Mouse (Mus musculus): Measurements from ENCODE around the gene Gm1123. TPM values are rescaled to one million over a fixed set of nuclear protein-coding genes. Genes with fewer than 3 reads are reported as not detected.

The Gm1123 gene
- polyA plus RNA-seq (2015; fragmentation: Nextera tagmentation; extraction: Ambion mirVana): 0.13 TPM in 1 of 2 replicates, not detected in the other

DNA sequence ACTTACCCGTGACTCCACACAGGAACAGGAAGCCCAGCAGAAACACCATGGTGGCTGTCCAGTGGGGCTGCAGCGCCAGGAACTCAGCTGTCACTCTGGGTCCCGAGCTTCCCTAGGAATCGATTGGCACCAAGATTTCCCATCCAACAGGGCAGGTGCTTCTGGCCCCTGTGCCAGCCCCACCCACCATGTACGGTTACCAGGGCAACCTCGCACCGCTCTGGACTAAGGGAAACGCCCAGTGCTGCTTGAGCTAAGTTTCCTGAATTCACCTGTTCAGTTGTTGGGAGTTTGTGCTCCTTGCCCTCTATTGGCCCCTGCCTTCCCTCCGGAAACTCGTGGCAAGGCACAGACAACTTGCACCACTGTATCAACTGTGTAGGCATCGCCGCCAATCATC lies at the start of gene Gm1123:
Gene Gm1123 (minus strand): TSS at position 141 of the 400 bp plus-strand sequence.
- no peaks in the 10 kb centered on the region for H3K4me1 ChIP-seq (replicated peaks)
- no peak for ATAC-seq (ENCODE audit: low FRiP score, low read depth)

DNA sequence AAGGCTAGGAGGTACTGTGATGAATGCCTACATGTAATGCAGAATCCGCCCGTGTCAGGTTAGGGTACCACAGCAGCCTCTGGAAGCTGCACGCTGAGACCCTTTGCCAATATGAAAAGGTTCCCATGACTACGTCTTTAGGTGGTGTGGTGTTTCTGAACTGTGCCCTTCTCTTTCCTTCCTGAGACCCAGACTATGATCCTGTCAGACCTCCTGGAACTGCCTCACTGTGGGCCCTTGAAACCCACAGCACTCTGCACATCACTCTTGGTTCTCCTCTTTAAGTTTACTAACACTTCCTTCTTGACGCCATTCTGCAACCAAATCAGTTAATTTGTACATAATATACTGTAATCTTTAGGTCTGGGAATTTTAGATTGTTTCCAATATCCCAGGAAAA lies 46.2 kb upstream of the Gm1123 start:
- Histone ChIP-seq H3K9me3 (no peaks in the 10 kb centered on the region), H3K27ac (replicated peaks) (no peak overlapping the region), H3K9ac (no peak overlapping the region), H3K36me3 (peaks cover 4% of the 10 kb centered on the region; the same call in 1 of the 2 replicates), H3K4me2 (no peak overlapping the region), H3K4me3 (no peak overlapping the region), H3K27me3 (no peaks in the 10 kb centered on the region), H3K4me1 (replicated peaks) (no peaks in the 10 kb centered on the region)
- 94% methylated on average over 5 of the region's 5 CpGs for WGBS
- no peak for ATAC-seq (ENCODE audit: low FRiP score, low read depth)

More for the DNA sequence above, at the start of gene Gm1123:
- no peaks in the 10 kb centered on the region for H3K27me3 ChIP-seq
- no peak within 1 kb of the TSS for H3K4me3 ChIP-seq
- H3K4me2 ChIP-seq: no peak within 1 kb of the TSS
- H3K9me3 ChIP-seq: no peaks in the 10 kb centered on the region
- H3K9ac ChIP-seq: no peak within 1 kb of the TSS
- no peak within 1 kb of the TSS for H3K27ac ChIP-seq (replicated peaks)
- peaks cover 10% of the 10 kb centered on the region; the same call in 1 of the 2 replicates for H3K36me3 ChIP-seq
- WGBS: 83% methylated on average over 12 of the region's 12 CpGs

DNA sequence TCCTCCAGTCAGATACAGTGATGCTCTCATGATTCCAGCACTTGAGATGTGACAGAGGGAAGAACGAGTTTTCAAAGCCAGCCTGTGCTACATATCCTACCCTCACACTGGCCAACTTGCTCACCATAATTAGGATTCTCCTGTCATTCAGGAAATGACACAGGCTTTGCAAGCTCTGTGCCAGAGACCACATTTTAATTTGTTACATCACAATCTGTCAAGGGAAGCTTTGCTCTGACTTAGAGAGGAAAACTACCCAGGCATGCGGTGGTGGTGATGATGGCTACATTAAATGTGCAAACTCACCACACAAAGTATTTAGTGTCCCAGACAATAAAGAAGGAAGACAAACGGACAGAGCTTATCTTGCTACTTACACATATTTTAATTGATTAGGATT lies 45.8 kb upstream of the Gm1123 start:
- no peak overlapping the region for H3K9ac ChIP-seq
- peaks cover 4% of the 10 kb centered on the region; the same call in 1 of the 2 replicates for H3K36me3 ChIP-seq
- H3K4me1 ChIP-seq (replicated peaks): no peaks in the 10 kb centered on the region
- no peaks in the 10 kb centered on the region for H3K9me3 ChIP-seq
- H3K27ac ChIP-seq (replicated peaks): no peak overlapping the region
- H3K27me3 ChIP-seq: no peaks in the 10 kb centered on the region
- ATAC-seq (ENCODE audit: low FRiP score, low read depth): no peak
- 89% methylated on average over 3 of the region's 3 CpGs for WGBS
- H3K4me2 ChIP-seq: no peak overlapping the region
- no peak overlapping the region for H3K4me3 ChIP-seq

DNA sequence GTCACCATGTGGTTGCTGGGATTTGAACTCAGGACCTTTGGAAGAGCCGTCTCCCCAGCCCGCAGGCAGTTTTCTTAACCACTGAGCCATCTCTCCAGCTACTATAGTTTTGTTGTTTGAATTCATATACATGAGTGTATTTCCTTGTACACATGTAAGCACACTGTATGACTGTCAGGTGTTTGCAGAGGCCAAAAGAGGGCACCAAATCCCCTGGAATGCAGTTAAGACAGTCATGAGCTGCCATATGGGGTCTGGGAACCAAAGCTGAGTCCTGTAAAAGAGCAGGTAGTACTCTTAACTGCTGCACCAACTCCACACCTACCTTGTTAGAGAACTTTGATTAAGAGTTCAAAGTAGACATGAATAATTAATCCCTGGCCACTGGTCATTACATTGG lies 45.1 kb upstream of the Gm1123 start:
- 99% methylated on average over 2 of the region's 2 CpGs for WGBS
- Histone ChIP-seq H3K27ac (replicated peaks) (no peak overlapping the region), H3K9ac (no peak overlapping the region), H3K4me1 (replicated peaks) (no peaks in the 10 kb centered on the region), H3K27me3 (no peaks in the 10 kb centered on the region), H3K4me3 (no peak overlapping the region), H3K36me3 (peaks cover 4% of the 10 kb centered on the region; the same call in 1 of the 2 replicates), H3K4me2 (no peak overlapping the region), H3K9me3 (no peaks in the 10 kb centered on the region)
- ATAC-seq (ENCODE audit: low FRiP score, low read depth): no peak

DNA sequence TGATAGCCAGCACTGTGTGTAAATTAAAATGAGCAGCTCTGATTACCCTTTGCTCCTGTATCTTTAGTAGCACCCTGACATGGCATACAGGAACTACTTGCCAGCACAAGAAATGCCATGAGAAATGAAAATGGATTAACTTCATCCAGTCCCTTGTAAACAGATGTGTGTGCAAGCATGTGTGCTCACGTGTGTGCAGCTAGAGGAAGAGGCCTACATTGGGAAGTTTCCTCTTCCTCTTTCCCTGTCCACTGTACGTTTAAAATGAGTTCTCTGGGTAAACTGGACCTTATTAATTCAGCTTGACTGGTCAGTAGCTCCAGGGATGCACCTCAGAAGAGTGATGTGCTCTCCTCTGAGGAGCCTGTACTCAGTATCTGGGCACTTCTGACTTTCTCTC lies 38.9 kb upstream of the Gm1123 start:
- WGBS: 64% methylated on average over 2 of the region's 2 CpGs
- Histone ChIP-seq H3K27me3 (no peaks in the 10 kb centered on the region), H3K9me3 (no peaks in the 10 kb centered on the region), H3K9ac (no peak overlapping the region), H3K4me2 (no peak overlapping the region), H3K36me3 (peaks cover 7% of the 10 kb centered on the region), H3K4me1 (replicated peaks) (no peaks in the 10 kb centered on the region), H3K4me3 (no peak overlapping the region), H3K27ac (replicated peaks) (no peak overlapping the region)
- ATAC-seq (ENCODE audit: low FRiP score, low read depth): no peak

DNA sequence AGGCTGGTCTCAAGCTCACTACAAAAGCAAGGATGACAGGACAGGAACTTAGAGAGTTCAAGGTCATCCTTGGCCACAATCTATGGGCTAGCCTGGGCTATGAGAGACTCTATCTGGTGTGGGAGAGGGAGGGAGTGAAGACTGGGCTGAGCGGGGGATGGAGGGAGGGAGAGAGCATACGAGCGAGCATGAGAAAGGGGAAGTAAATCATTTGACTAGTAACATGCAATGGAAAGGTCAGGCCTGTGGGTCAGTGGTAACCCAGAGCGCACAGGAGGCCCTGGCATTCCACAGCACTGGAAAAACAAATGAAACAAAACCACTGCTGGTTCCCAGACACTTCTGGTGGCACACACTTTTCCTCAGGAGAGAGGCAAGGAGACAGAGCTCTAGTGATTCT lies 37.0 kb upstream of the Gm1123 start:
- Histone ChIP-seq H3K27me3 (no peaks in the 10 kb centered on the region), H3K9ac (no peak overlapping the region), H3K4me2 (no peak overlapping the region), H3K4me3 (no peak overlapping the region), H3K4me1 (replicated peaks) (no peaks in the 10 kb centered on the region), H3K9me3 (no peaks in the 10 kb centered on the region), H3K27ac (replicated peaks) (no peak overlapping the region), H3K36me3 (peaks cover 10% of the 10 kb centered on the region)
- WGBS: 69% methylated on average over 4 of the region's 4 CpGs
- no peak for ATAC-seq (ENCODE audit: low FRiP score, low read depth)

DNA sequence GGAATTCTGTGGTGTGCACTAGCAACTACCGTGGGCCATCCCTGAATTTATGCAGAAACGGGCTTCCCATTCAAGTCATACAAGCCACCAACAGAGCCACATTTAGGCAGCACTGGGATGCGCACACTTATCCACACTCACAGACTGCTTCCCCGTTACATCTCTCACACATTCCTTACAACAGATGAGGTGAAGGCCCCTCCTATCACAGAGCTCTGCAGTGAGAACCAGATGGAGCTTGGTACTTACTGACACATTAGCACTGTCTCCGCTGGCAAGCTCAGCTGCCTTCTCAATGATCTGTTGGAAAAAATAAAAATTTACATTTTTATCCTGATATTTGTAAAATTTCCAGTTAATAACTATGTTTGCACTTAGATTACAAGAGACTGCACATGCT lies 29.8 kb upstream of the Gm1123 start:
- ATAC-seq (ENCODE audit: low FRiP score, low read depth): no peak
- Histone ChIP-seq H3K27ac (replicated peaks) (no peak overlapping the region), H3K4me1 (replicated peaks) (no peaks in the 10 kb centered on the region), H3K27me3 (no peaks in the 10 kb centered on the region), H3K4me2 (no peak overlapping the region), H3K9me3 (no peaks in the 10 kb centered on the region), H3K9ac (no peak overlapping the region), H3K36me3 (peaks cover 15% of the 10 kb centered on the region; the same call in 1 of the 2 replicates), H3K4me3 (no peak overlapping the region)
- WGBS: 78% methylated on average over 5 of the region's 5 CpGs

DNA sequence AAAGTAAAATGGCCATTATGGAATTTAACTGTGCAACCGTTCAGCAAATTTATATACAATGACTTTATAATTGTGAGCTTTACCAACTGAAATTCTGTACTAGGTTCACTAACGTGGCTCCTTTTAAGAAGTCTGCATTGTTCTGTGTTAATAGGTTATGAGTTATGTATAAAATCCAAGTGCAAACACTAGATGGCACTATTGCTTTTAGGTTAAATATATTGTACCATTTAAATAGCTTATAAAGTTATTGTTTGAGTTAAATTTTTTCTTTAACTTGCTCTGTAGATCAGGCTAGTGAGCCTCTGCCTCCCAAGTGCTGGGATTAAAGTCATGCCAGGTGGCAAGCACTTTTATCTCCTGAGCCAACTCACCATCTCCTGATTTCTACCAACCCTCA lies 28.7 kb upstream of the Gm1123 start:
- 47% methylated on average over 2 of the region's 2 CpGs for WGBS
- H3K27ac ChIP-seq (replicated peaks): no peak overlapping the region
- no peaks in the 10 kb centered on the region for H3K27me3 ChIP-seq
- no peaks in the 10 kb centered on the region for H3K9me3 ChIP-seq
- peaks cover 14% of the 10 kb centered on the region for H3K36me3 ChIP-seq
- no peak overlapping the region for H3K4me3 ChIP-seq
- H3K4me2 ChIP-seq: no peak overlapping the region
- no peak for ATAC-seq (ENCODE audit: low FRiP score, low read depth)
- H3K9ac ChIP-seq: no peak overlapping the region
- no peaks in the 10 kb centered on the region for H3K4me1 ChIP-seq (replicated peaks)

DNA sequence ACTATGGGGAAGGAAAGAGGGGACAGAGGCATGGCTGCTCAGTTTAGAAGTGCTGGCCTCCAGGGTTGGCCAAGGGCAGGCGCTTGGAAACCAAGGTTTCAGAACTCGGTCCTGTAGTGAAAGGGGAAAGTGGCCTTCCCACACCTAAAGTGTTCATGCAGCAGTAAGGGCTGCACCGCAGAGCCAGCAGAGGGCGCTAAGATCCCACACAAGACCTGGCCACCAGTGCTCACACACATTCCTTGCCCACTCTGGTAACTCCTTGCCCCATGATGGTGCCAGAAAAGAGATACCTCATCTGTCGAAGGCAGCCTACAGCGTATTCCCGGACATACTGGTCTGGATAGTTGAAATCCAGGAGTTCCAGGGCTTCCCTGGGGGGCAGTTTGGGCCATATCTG lies 27.0 kb upstream of the Gm1123 start:
- ATAC-seq (ENCODE audit: low FRiP score, low read depth): peak; percentile 86
- Histone ChIP-seq H3K27me3 (no peaks in the 10 kb centered on the region), H3K27ac (replicated peaks) (no peak overlapping the region), H3K4me2 (no peak overlapping the region), H3K9me3 (no peaks in the 10 kb centered on the region), H3K4me3 (no peak overlapping the region), H3K4me1 (replicated peaks) (no peaks in the 10 kb centered on the region), H3K36me3 (peaks cover 11% of the 10 kb centered on the region), H3K9ac (no peak overlapping the region)
- 47% methylated on average over 7 of the region's 7 CpGs for WGBS

DNA sequence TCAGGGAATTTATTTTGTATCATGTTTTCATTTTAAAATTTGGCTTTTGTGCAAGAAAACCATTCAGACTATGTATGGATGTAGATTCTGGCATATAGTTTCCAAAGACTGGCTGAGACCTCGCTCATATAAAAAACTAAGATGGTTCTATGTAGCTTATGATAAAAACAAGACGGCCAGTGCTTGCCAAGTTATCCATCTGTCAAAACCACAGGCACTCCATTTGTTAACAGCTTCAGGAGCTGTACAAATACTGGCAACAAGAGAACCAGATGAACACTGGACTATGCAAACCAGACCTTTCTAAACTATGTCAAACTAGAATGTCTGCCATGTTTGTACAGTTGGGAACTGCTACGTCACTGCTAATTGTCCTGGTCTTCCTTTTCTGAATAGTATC lies 22.2 kb upstream of the Gm1123 start:
- no peak overlapping the region for H3K9ac ChIP-seq
- 85% methylated on average over 3 of the region's 3 CpGs for WGBS
- no peak for ATAC-seq (ENCODE audit: low FRiP score, low read depth)
- no peak overlapping the region for H3K4me3 ChIP-seq
- H3K36me3 ChIP-seq: peaks cover 14% of the 10 kb centered on the region
- H3K27me3 ChIP-seq: no peaks in the 10 kb centered on the region
- no peak overlapping the region for H3K27ac ChIP-seq (replicated peaks)
- no peaks in the 10 kb centered on the region for H3K9me3 ChIP-seq
- no peak overlapping the region for H3K4me2 ChIP-seq
- H3K4me1 ChIP-seq (replicated peaks): no peaks in the 10 kb centered on the region

DNA sequence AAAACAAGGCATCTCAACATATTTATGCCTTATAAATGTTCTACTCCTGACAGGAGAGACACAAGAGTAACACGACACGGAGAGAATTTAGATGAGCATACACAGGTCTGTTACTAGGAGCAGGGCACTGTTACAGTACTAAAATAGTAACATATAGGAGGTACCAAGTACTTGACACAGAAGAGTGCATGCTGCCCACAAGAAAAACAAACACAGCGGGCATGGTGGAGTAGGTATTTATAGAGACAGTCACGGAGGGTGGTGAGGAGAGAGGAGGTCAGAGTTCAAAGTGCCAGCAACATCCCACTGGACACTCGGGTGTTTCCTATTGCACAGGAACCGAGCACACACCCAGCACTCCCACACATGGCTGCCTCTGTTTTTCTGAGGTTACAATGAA lies 14.2 kb upstream of the Gm1123 start:
- Histone ChIP-seq H3K27me3 (no peaks in the 10 kb centered on the region), H3K27ac (replicated peaks) (no peak overlapping the region), H3K4me3 (no peak overlapping the region), H3K9me3 (no peaks in the 10 kb centered on the region), H3K4me1 (replicated peaks) (no peaks in the 10 kb centered on the region), H3K9ac (no peak overlapping the region), H3K4me2 (no peak overlapping the region), H3K36me3 (peaks cover 6% of the 10 kb centered on the region; the same call in 1 of the 2 replicates)
- ATAC-seq (ENCODE audit: low FRiP score, low read depth): no peak
- whole genome bisulfite sequencing: 76% methylated on average over 6 of the region's 6 CpGs

DNA sequence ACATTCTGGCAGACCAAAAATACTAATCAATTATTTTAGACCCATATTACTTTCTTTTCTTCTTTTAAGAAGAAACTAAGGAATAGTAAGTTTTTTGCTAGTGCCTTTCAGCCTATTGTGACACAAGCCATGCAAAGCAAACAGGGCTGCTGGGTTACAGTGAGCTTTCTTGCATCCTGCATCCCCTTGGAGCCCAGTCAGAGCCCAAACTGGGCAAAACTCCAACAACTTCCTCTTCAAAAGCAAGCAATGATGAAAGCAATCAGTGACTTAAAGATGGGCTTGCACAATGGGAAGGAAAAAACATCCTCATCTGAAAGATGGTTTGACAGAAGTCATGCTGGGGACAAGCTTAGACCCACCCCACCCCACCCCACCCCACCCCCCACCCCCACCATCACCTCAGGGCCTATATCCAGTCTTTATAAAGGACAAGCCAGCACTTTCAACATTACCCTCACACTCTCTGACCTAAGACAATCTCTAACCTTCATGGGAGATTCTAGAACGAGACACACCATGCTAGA lies 13.3 kb upstream of the Gm1123 start:
- Histone ChIP-seq H3K27me3 (no peaks in the 10 kb centered on the region), H3K4me2 (no peak overlapping the region), H3K27ac (replicated peaks) (no peak overlapping the region), H3K9ac (no peak overlapping the region), H3K36me3 (peaks cover 11% of the 10 kb centered on the region), H3K4me3 (no peak overlapping the region), H3K4me1 (replicated peaks) (no peaks in the 10 kb centered on the region), H3K9me3 (no peaks in the 10 kb centered on the region)
- no peak for ATAC-seq (ENCODE audit: low FRiP score, low read depth)
- WGBS: 75% methylated on average over 1 of the region's 1 CpGs

DNA sequence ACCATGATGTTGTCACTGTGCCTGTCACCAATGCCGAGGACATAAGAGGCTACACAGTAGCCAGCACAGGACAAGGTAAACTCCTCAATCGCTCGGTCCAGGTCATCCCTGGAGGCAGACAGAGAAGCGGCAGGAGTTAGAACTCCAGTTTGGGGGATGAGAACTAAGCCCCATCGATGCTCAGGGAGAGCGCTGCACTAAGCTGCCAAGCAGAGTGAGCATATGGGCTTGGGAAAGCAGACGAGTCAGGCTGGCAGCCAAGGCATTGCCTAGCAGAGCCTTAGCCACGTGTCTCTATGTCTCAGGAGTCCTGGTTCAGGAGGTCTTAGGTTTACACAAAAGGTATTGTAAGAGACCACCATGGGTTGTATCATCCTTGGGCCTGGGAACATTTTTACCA lies 9.2 kb upstream of the Gm1123 start:
- Histone ChIP-seq H3K4me1 (replicated peaks) (no peaks in the 10 kb centered on the region), H3K27ac (replicated peaks) (no peak overlapping the region), H3K36me3 (peaks cover 26% of the 10 kb centered on the region), H3K27me3 (no peaks in the 10 kb centered on the region), H3K4me3 (no peak overlapping the region), H3K9me3 (no peaks in the 10 kb centered on the region), H3K9ac (no peak overlapping the region), H3K4me2 (no peak overlapping the region)
- 0 out of 2 replicates have a peak, but pooled peaks have one; percentile 34 for ATAC-seq (ENCODE audit: low FRiP score, low read depth)
- 85% methylated on average over 8 of the region's 8 CpGs for WGBS

All from hindbrain, embryonic 15.5 days (tissue).